Mouse (Mus musculus) E14TG2a.4 (cell line): Measurements from ENCODE around the gene Poln.

Experiments
- CTCF ChIP-seq: conservative IDR thresholded peaks from 2 replicates; pipeline ENCODE4 v1.5.1; 2014; ENCODE audit warnings: low read length
- NANOG ChIP-seq: IDR thresholded peaks from 2 replicates; pipeline ENCODE4 v1.6.1; 2014; ENCODE audit warnings: borderline replicate concordance, low read length, mixed read lengths

DNA sequence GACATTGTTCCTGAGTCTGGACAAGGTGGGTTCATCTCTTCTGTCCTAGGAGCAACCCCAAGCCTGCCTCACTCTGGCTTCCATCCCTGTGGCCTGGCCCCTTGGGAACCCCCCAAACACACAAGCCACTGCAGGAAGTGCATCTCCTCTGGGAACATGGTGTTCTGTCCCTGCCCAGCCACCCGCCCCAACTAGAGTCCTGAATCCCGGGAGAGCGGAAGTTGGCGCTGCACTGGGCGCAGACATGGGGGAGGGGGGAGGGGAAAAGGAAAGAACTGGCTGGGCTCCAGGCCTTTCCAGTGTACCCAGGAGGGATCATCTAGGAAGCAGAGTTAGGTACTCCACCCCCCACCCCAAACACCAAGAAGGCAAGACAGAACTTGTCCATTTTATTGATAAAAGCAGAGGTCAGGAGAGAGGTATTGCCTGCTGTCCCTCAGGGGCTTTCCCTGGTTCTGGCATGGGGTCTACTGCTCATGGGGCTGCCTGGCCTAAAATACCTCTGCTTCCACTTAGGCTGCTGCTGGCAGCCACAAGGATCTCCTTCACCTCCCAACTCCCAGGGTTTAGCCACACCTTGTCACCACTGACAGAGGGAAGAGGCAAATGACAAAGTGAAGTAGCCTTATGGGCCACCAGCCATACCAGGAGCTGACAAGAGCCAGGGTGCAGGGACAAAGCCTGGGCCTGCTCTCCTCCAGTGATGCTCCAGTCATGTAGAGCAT, 14.1 kb upstream of the Poln start:
- no peak for TF ChIP-seq CTCF
- no peak for TF ChIP-seq NANOG
